Mouse (Mus musculus): Measurements from ENCODE around the gene B4galnt1.
A peak's percentile ranks its signal among the peaks of the same experiment; 100 is the strongest.

B4galnt1 gene

GRCm38 (mm10) chr10:127209928-127210570, 45.0 kb downstream of the B4galnt1 start:
- DNase-seq (ENCODE audit: low read depth, low spot score) = no peak

DNA sequence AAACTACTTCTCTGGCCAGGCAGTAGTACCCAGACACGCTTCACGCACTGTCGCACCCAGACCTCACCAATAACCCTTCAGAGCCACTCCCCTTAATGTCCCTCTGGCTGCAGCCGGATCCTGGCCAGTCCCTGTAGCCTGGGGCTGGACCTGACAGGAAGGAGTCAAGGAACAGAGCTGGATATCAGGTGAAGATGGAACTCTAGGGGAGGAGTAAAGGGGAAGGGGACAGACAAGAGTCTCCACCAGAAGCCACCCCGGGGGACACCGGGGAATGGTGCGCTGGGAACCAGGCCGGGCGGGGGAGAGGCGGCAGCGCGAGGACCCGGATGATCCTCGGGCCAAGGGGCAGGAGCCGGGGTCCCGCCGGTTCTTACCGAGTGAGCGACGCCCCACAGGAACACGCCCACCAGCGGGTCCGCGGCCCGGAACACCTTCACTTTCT, 46.0 kb downstream of the B4galnt1 start:
- DNase-seq (ENCODE audit: low read depth, low spot score) = no peak

DNA sequence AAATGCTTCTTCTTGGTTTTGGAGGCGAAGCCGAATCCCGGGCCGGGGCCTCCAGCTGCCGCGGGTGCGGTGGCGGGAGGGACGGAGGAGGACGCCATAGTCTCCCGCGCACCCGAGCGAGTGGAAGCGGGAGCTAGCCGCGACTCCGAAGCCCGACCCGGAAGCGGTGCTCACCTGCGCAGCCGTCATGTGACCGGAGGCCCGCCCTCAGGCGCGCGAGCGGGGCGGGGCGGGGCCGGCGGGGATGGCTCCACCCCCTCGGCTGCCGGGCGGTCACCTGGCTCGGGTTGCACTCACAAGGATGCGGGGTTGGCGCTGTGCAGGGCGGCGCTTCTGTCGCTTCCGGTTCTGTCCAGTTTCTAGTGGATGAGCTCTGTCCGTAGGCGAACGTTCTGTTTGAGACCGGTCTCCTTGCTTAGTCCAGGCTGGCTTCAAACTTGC, 46.4 kb downstream of the B4galnt1 start, which contains the start of gene Pip4k2c:
Gene Pip4k2c, minus strand, starts transcription at position 172 of the 441 bp plus-strand sequence.
- DNase-seq (ENCODE audit: low read depth, low spot score) = peak; percentile 80

- no peak for DNase-seq (ENCODE audit: low read depth, low spot score)
Observed at GRCm38 (mm10) chr10:127213272-127213671, 48.2 kb downstream of the B4galnt1 start.

DNA sequence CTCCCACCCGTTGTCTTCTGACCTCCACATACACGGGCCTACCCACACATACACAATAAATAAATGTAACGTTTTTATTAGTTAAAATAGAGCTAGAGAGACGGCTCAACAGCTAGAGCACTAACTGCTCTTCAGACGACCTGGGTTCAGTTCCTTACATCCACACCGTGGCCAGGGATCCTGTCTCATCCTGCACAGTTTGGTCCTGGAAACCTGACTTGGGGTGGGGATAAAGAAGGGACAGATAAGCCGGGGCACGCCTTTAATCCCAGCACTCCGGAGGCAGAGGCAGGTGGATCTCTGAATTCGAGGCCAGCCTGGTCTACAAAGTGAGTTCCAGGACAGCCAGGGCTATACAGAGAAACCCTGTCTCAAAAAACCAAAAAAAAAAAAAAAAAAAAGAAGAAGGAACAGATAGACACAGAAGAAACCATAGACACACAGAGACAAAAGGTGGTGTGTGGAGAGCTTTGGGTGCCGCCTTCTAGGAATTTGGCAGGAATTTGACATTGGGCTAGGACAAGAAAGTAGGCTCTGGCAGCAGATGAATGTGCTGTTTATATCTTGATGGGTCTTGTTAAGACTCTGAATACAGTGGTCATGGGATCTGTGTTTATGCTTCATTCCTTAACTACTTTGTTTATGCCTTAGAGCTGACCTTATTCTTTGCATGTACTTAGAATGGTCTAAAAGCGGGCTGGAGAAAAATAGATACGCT, 48.8 kb downstream of the B4galnt1 start:
- no peak for DNase-seq (ENCODE audit: low read depth, low spot score)

- no peak for DNase-seq (ENCODE audit: low read depth, low spot score)
Observed at GRCm38 (mm10) chr10:127214422-127214803, 49.4 kb downstream of the B4galnt1 start.

DNA sequence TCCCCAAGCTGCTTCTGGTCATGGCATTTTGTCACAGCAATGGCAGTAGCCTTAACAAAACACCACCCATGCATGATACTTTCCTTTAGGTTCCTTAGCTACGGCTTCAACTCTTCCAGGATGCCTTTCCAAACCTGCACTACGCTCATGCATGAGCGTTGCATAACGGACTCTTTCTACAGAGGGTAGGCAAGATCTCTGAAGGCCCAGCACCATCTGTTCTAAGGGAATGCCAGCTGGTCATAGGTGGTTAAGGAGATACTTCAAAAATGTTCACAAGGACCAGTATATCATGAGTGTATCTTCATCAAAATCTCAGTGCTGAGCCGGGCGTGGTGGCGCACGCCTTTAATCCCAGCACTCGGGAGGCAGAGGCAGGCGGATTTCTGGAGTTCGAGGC, 51.4 kb downstream of the B4galnt1 start:
- DNase-seq (ENCODE audit: low read depth, low spot score) = no peak

DNA sequence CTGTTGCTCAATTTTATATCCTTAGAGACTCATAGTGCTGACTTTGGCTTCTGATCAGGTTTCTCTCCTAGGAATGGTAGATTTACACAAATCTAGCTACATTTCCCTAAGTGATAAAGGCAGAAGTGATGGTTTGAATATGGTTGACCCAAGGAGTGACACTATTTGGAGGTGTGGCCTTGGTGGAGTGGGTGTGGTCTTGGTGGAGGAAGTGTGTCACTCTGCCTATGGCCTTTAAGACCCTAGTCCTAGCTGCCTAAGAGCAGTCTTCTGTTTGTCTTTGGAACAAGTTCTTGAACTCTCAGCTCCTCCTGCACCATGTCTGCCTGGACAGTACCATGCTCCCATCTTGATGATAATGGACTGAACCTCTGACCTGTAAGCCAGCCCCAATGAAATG, 52.2 kb downstream of the B4galnt1 start:
- no peak for DNase-seq (ENCODE audit: low read depth, low spot score)

DNA sequence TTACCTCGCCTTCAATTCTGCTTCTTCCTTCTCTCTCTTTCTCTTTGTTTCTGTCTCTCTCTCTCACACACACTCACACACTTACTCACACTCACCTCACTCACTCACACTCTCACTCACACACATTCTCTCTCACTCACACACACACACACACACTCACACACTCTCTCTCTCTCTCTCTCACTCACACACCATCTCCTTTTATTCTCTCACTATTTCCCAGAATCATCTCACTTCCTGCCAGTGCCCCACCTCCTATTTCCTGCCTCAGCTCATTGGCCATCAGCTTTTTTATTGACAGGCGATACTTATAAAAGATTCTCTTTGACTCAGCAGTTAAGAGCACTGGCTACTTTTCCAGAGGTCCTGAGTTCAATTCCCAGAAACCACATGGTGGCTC, 53.3 kb downstream of the B4galnt1 start:
- DNase-seq (ENCODE audit: low read depth, low spot score) = no peak

Measured in forelimb bud, embryonic 11.5 days (tissue).